Mouse (Mus musculus) stomach, embryonic 14.5 days (tissue): ENCODE data around the gene Gm7534. TPM values are rescaled to one million over a fixed set of nuclear protein-coding genes. Genes with fewer than 3 reads are reported as not detected.
A peak's percentile ranks its signal among the peaks of the same experiment; 100 is the strongest.

ENCODE experiments used
- ATAC-seq: fragments of 200-750 bp; cut with Nextera tagmentation; 2 replicates; pipeline ENCODE4 v1.8.0; 2017; ENCODE audit warnings: low read depth, moderate TSS enrichment; ENCODE audit not compliant: insufficient number of reproducible peaks, insufficient read depth, low FRiP score
- H3K27ac ChIP-seq: fragments of 300-500 bp; sonication (generic); 2 replicates; pipeline ENCODE4 v1.5.1; 2014; ENCODE audit warnings: mild to moderate bottlenecking, low read length, moderate library complexity, mixed read lengths
- H3K27me3 ChIP-seq: fragments of 300-500 bp; sonication (generic); 2 replicates; pipeline ENCODE4 v1.6.1; 2014; ENCODE audit warnings: low read length, control low read depth, mixed read lengths; ENCODE audit not compliant: control insufficient read depth, insufficient read depth
- H3K36me3 ChIP-seq: fragments of 300-500 bp; sonication (generic); 2 replicates; pipeline ENCODE4 v1.6.1; 2014; ENCODE audit warnings: mild to moderate bottlenecking, control low read depth, low read length, moderate library complexity, mixed read lengths; ENCODE audit not compliant: control insufficient read depth, insufficient read depth
- H3K4me1 ChIP-seq: fragments of 300-500 bp; sonication (generic); 2 replicates; pipeline ENCODE4 v1.6.1; 2014; ENCODE audit warnings: low read length, control low read depth, mixed read lengths; ENCODE audit not compliant: control insufficient read depth, insufficient read depth
- H3K4me2 ChIP-seq: fragments of 300-500 bp; sonication (generic); replicated peaks from 2 replicates; pipeline ENCODE4 v1.6.1; 2014; ENCODE audit warnings: low read depth, low read length, control low read depth
- H3K4me3 ChIP-seq: fragments of 300-500 bp; sonication (generic); 2 replicates; pipeline ENCODE4 v1.5.1; 2014; ENCODE audit warnings: low read depth, low read length, control low read depth
- H3K9ac ChIP-seq: fragments of 300-500 bp; sonication (generic); replicated peaks from 2 replicates; pipeline ENCODE4 v1.6.1; 2014; ENCODE audit warnings: low read depth, mild to moderate bottlenecking, control low read depth, low read length, moderate library complexity, mixed read lengths
- H3K9me3 ChIP-seq: fragments of 300-500 bp; sonication (generic); 2 replicates; pipeline ENCODE4 v1.6.1; 2016; ENCODE audit warnings: low read depth, low read length, control low read depth; ENCODE audit not compliant: control insufficient read depth
- WGBS: fragments of 180-500 bp; shearing (Covaris S2); extraction: QIAGEN DNeasy Blood & Tissue Kit; methylation state at CpG from one replicate; pipeline ENCODE4 v1.1.7; 2014; 5-methylcytosine and 5-hydroxymethylcytosine counted together
- polyA plus RNA-seq: library from polyadenylated mRNA; unstranded; fragments of >200 nt; fragmentation: Nextera tagmentation; extraction: Ambion mirVana; gene quantifications from 2 replicates; pipeline ENCODE4 v1.2.1, GENCODE M21; 2014

Gm7534 gene
- polyA plus RNA-seq = not detected in 2 replicates

DNA sequence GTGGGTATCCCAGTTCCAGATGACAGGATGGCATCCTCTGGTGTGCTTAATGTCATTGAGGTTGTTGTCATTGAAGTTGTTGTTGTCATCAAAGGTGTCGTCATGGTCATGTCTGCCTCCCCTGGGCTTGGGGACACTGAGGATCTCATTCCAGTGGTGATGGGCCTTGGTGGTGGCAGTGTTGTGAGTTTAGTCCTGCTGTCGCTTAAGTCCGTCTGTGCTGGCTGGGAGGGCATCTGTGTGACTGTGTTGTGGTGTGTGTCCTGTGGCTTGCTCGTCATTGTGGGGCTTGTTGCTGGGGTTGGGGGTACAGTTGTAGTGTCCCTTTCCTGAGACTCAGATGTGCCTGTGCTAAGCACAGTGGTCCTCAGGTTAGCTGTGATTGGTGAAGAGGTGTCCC lies at the start of gene Gm7534:
TSS of gene Gm7534 (minus strand) at position 101 of the 400 bp plus-strand sequence.
- H3K9ac ChIP-seq = no peak within 1 kb of the TSS
- ATAC-seq = no peak

GRCm38 (mm10) chr4:134252131-134252910 lies 49.5 kb upstream of the Gm7534 start:
- no peak overlapping the region for H3K27ac ChIP-seq
- ATAC-seq = no peak

More for the DNA sequence above, at the start of gene Gm7534:
- Histone ChIP-seq H3K9me3 (no peaks in the 10 kb centered on the region), H3K4me2 (no peak within 1 kb of the TSS), H3K4me3 (no peak within 1 kb of the TSS), H3K36me3 (no peaks in the 10 kb centered on the region), H3K27me3 (no peaks in the 10 kb centered on the region), H3K4me1 (no peaks in the 10 kb centered on the region), H3K27ac (no peak within 1 kb of the TSS)
- 95% methylated on average over 4 of the region's 4 CpGs for WGBS

GRCm38 (mm10) chr4:134251241-134252130 lies 48.7 kb upstream of the Gm7534 start:
- under 1% methylated on average over 91 of the region's 91 CpGs for WGBS
- Histone ChIP-seq H3K4me2 (peak overlapping the region; percentile 98), H3K27me3 (peaks cover 25% of the 10 kb centered on the region), H3K27ac (no peak overlapping the region), H3K4me1 (peaks cover 32% of the 10 kb centered on the region), H3K9me3 (no peaks in the 10 kb centered on the region), H3K9ac (peak overlapping the region; percentile 52), H3K36me3 (no peaks in the 10 kb centered on the region), H3K4me3 (peak overlapping the region; percentile 45)
- no peak for ATAC-seq

More at GRCm38 (mm10) chr4:134252131-134252910, 49.5 kb upstream of the Gm7534 start:
- Histone ChIP-seq H3K4me2 (peak overlapping the region; percentile 98), H3K36me3 (no peaks in the 10 kb centered on the region), H3K9ac (peak overlapping the region; percentile 52), H3K27me3 (peaks cover 25% of the 10 kb centered on the region), H3K4me1 (peaks cover 35% of the 10 kb centered on the region), H3K4me3 (peak overlapping the region; percentile 45), H3K9me3 (no peaks in the 10 kb centered on the region)
- WGBS = 15% methylated on average over 22 of the region's 22 CpGs

GRCm38 (mm10) chr4:134250930-134251240 lies 48.1 kb upstream of the Gm7534 start:
- Histone ChIP-seq H3K4me1 (peaks cover 29% of the 10 kb centered on the region), H3K9me3 (no peaks in the 10 kb centered on the region), H3K4me3 (peak overlapping the region; percentile 45), H3K36me3 (no peaks in the 10 kb centered on the region), H3K27me3 (peaks cover 25% of the 10 kb centered on the region), H3K9ac (peak overlapping the region; percentile 52; the same call in 1 of the 2 replicates), H3K27ac (no peak overlapping the region), H3K4me2 (peak overlapping the region; percentile 98)
- ATAC-seq = no peak
- WGBS = 23% methylated on average over 10 of the region's 10 CpGs

DNA sequence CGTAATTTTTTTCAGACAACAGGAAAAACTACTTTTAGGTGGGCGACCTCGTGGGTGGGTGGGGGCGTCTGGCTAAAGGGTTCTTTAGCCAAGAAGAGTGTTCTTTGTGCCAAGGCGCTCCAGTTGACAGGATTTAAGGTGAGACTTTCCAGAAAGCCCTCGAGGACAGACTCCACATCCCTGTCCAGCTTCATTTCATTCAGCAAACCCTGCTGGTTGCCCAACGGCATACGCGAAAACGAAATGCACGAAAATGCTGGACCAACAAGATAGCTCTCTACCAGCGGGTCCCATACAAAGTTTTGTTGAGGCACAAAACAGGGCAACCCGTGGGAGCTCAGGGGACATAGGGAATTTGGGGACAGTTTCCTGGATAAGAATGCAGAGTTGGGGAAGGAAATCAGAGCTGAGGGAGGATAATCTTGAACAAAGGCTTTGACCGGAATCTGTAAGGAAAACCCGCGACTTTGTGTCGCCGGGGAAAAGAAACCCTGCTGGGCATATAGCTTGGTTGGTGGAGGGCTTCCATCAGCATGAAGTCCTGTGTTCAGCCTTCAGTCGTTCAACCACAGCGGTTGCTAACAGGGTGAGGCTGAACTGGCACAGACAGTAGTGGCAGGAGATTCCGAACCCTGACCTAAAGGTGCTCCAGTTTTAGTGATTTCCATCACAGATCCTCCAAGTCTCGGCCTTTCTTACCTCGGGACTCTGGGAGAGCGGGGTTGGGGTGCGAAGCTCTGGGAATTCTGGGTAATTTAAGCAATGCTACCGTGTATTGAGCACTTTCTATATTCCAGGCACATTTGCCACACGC lies 47.5 kb upstream of the Gm7534 start:
- H3K27me3 ChIP-seq = peaks cover 25% of the 10 kb centered on the region
- no peaks in the 10 kb centered on the region for H3K36me3 ChIP-seq
- peaks cover 30% of the 10 kb centered on the region for H3K4me1 ChIP-seq
- H3K4me2 ChIP-seq = peak overlapping the region; percentile 98
- no peak overlapping the region for H3K27ac ChIP-seq
- H3K4me3 ChIP-seq = peak overlapping the region; percentile 45
- 22% methylated on average over 27 of the region's 27 CpGs for WGBS
- no peaks in the 10 kb centered on the region for H3K9me3 ChIP-seq
- ATAC-seq = no peak
- no peak overlapping the region for H3K9ac ChIP-seq

DNA sequence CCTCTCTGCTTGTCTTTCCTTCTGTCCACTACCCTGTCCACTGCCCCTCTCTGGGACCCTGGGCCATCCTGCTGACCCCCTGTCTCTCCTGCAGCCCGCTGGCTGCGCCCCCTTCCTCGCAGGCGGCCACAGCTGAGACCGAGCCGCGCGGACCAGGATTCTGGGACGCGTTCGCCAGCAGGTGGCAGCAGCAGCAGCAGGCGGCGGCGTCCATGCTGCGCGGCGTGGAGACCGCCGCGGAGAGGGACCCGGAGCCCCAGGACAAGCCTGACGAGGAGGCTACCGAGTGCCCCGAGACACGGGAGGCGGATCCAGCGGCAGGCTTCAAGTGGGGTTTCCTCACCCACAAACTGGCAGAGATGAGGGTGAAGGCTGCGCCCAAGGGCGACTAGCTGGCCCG lies 46.8 kb upstream of the Gm7534 start:
- Histone ChIP-seq H3K27ac (no peak overlapping the region), H3K9ac (no peak overlapping the region), H3K4me2 (peak overlapping the region; percentile 98), H3K9me3 (no peaks in the 10 kb centered on the region), H3K4me1 (peaks cover 34% of the 10 kb centered on the region), H3K36me3 (no peaks in the 10 kb centered on the region), H3K4me3 (peak overlapping the region; percentile 26), H3K27me3 (peaks cover 25% of the 10 kb centered on the region)
- ATAC-seq = peak; percentile 73; the same call in 1 of the 2 replicates
- WGBS = 1% methylated on average over 30 of the region's 30 CpGs

GRCm38 (mm10) chr4:134246719-134247258 lies 44.0 kb upstream of the Gm7534 start, which contains the start of gene Gm30191:
TSS of gene Gm30191 (plus strand) at chr4:134246935.
- Histone ChIP-seq H3K4me1 (peaks cover 23% of the 10 kb centered on the region), H3K27ac (no peak within 1 kb of the TSS), H3K9me3 (no peaks in the 10 kb centered on the region), H3K4me2 (peak within 1 kb of the TSS; percentile 87), H3K27me3 (peaks cover 17% of the 10 kb centered on the region), H3K9ac (peak within 1 kb of the TSS; percentile 77; the same call in 1 of the 2 replicates), H3K4me3 (peak within 1 kb of the TSS; percentile 53; the same call in 1 of the 2 replicates), H3K36me3 (no peaks in the 10 kb centered on the region)
- no peak for ATAC-seq
- 78% methylated on average over 7 of the region's 7 CpGs for WGBS
